Mouse (Mus musculus) myocyte (in vitro differentiated cells): Measurements from ENCODE around the gene Tmem176b.

ENCODE experiments used
- CEBPB ChIP-seq: IDR thresholded peaks from 2 replicates; pipeline ENCODE4 v1.6.1; 2011; ENCODE audit warnings: mild to moderate bottlenecking, moderate library complexity; ENCODE audit not compliant: poor library complexity, insufficient read depth, severe bottlenecking
- MAX ChIP-seq: IDR thresholded peaks from one replicate; pipeline ENCODE4 v1.6.1; 2011; ENCODE audit warnings: low read depth, mild to moderate bottlenecking, control low read depth
- POLR2A ChIP-seq: IDR thresholded peaks from one replicate; pipeline ENCODE4 v1.6.1; 2011; ENCODE audit warnings: low read depth, mild to moderate bottlenecking, control low read depth, moderate library complexity; ENCODE audit not compliant: insufficient read length
- POLR2AphosphoS2 ChIP-seq: IDR thresholded peaks from one replicate; pipeline ENCODE4 v1.6.1; 2011; ENCODE audit warnings: low read depth, control low read depth; ENCODE audit not compliant: insufficient read length
- TCF12 ChIP-seq: IDR thresholded peaks from one replicate; pipeline ENCODE4 v1.6.1; 2011; ENCODE audit warnings: mild to moderate bottlenecking, control low read depth; ENCODE audit not compliant: poor library complexity, insufficient read depth, severe bottlenecking
- USF1 ChIP-seq: IDR thresholded peaks from one replicate; pipeline ENCODE4 v1.6.1; 2011; ENCODE audit warnings: low read depth, mild to moderate bottlenecking, control low read depth, moderate library complexity

- TF ChIP-seq POLR2A = no peak
- TF ChIP-seq USF1 = no peak
- no peak for TF ChIP-seq POLR2AphosphoS2
- TF ChIP-seq CEBPB = no peak
- no peak for TF ChIP-seq TCF12
- no peak for TF ChIP-seq MAX
Observed at GRCm38 (mm10) chr6:48842111-48842842, 981 bp upstream of the Tmem176b start.
